Mouse (Mus musculus): ENCODE data around the gene Map2k3. TPM values are rescaled to one million over a fixed set of nuclear protein-coding genes. Genes with fewer than 3 reads are reported as not detected.

Map2k3 gene
- polyA plus RNA-seq, 1 experiment from 2014 or later = 138 TPM

- Histone ChIP-seq H3K9ac (replicated peaks; ENCODE audit: low read length) (0 out of 2 replicates have a peak overlapping the region, but pooled peaks have one; percentile 3), H3K36me3 (ENCODE audit: insufficient read depth, low read length) (no peaks in the 10 kb centered on the region), H3K4me3 (ENCODE audit: low read length) (no peak overlapping the region), H3K27ac (ENCODE audit: low read length) (no peak overlapping the region; the same call in 1 of the 2 replicates), H3K4me2 (replicated peaks; ENCODE audit: low read depth, low read length) (peak overlapping the region; percentile 21; the same call in 1 of the 2 replicates), H3K9me3 (ENCODE audit: low read length) (no peaks in the 10 kb centered on the region), H3K4me1 (ENCODE audit: insufficient read depth, low read length) (peaks cover 53% of the 10 kb centered on the region), H3K27me3 (ENCODE audit: insufficient read depth, low read length) (no peaks in the 10 kb centered on the region)
- no peak for ATAC-seq (ENCODE audit: low FRiP score, low TSS enrichment)
- 71% methylated on average over 2 of the region's 2 CpGs for WGBS
These were observed 3.0 kb downstream of the Map2k3 start for GRCm38 (mm10) chr11:60934795-60935194.

GRCm38 (mm10) chr11:60935326-60935974 is 3.6 kb downstream of the Map2k3 start:
- ATAC-seq (ENCODE audit: low FRiP score, low TSS enrichment) = no peak
- Histone ChIP-seq H3K4me1 (ENCODE audit: insufficient read depth, low read length) (peaks cover 59% of the 10 kb centered on the region), H3K27me3 (ENCODE audit: insufficient read depth, low read length) (no peaks in the 10 kb centered on the region), H3K9me3 (ENCODE audit: low read length) (no peaks in the 10 kb centered on the region), H3K4me2 (replicated peaks; ENCODE audit: low read depth, low read length) (peak overlapping the region; percentile 21; the same call in 1 of the 2 replicates), H3K4me3 (ENCODE audit: low read length) (no peak overlapping the region), H3K27ac (ENCODE audit: low read length) (peak overlapping the region; percentile 63), H3K36me3 (ENCODE audit: insufficient read depth, low read length) (no peaks in the 10 kb centered on the region), H3K9ac (replicated peaks; ENCODE audit: low read length) (peak overlapping the region; percentile 25; the same call in 1 of the 2 replicates)
- WGBS = 51% methylated on average over 7 of the region's 7 CpGs

DNA sequence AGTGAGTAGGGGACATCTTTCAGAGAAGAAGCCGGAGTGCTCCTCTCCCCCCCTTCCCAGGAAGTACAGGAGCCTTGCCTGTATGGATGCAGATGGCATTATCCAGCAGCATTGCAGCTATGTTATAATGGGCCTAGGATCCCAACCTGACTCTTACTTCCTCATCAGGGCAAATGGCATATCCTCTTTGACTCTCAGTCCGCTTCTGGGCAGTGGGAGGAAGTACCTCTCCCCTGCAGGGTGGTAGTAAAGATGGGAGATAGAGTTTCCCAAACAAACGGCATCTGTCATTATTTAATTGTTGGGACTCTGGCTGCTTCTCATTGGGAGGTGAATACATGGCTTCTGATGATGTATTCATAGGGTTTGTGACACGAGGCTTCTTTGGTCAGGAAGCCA is 4.1 kb downstream of the Map2k3 start:
- no peak for ATAC-seq (ENCODE audit: low FRiP score, low TSS enrichment)
- Histone ChIP-seq H3K36me3 (ENCODE audit: insufficient read depth, low read length) (no peaks in the 10 kb centered on the region), H3K27me3 (ENCODE audit: insufficient read depth, low read length) (no peaks in the 10 kb centered on the region), H3K9ac (replicated peaks; ENCODE audit: low read length) (0 out of 2 replicates have a peak overlapping the region, but pooled peaks have one; percentile 25), H3K4me3 (ENCODE audit: low read length) (no peak overlapping the region), H3K9me3 (ENCODE audit: low read length) (no peaks in the 10 kb centered on the region), H3K4me2 (replicated peaks; ENCODE audit: low read depth, low read length) (0 out of 2 replicates have a peak overlapping the region, but pooled peaks have one; percentile 2), H3K4me1 (ENCODE audit: insufficient read depth, low read length) (peaks cover 59% of the 10 kb centered on the region), H3K27ac (ENCODE audit: low read length) (peak overlapping the region; percentile 63)
- 44% methylated on average over 4 of the region's 4 CpGs for WGBS

DNA sequence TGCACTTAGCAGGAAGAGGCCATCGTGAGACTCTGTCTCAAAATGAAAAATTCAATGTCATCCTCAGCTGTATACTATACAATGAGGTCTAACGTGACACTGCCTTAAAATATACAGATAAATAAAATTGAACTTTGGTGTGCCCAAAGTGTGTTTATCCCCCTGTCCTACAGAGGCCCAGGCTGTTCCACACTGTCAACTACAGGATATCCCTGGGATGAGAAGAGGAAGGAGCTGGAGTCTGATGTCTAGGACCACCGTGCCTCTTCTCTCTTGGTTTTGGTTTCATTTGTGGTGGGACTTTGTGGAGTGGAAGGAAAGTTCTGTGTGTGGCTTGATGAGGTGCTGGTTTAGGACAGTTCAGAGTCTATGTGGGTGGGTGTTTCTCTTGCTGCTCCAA is 5.8 kb downstream of the Map2k3 start:
- Histone ChIP-seq H3K4me2 (replicated peaks; ENCODE audit: low read depth, low read length) (no peak overlapping the region), H3K4me3 (ENCODE audit: low read length) (no peak overlapping the region), H3K27ac (ENCODE audit: low read length) (no peak overlapping the region), H3K36me3 (ENCODE audit: insufficient read depth, low read length) (0 out of 2 replicates have a peak, but pooled peaks cover 8% of the 10 kb centered on the region), H3K27me3 (ENCODE audit: insufficient read depth, low read length) (no peaks in the 10 kb centered on the region), H3K4me1 (ENCODE audit: insufficient read depth, low read length) (peaks cover 74% of the 10 kb centered on the region), H3K9ac (replicated peaks; ENCODE audit: low read length) (no peak overlapping the region), H3K9me3 (ENCODE audit: low read length) (no peaks in the 10 kb centered on the region)
- ATAC-seq (ENCODE audit: low FRiP score, low TSS enrichment) = no peak
- 47% methylated on average over 3 of the region's 3 CpGs for WGBS

GRCm38 (mm10) chr11:60939487-60939886 is 7.7 kb downstream of the Map2k3 start:
- Histone ChIP-seq H3K36me3 (ENCODE audit: insufficient read depth, low read length) (peaks cover 26% of the 10 kb centered on the region), H3K4me2 (replicated peaks; ENCODE audit: low read depth, low read length) (no peak overlapping the region), H3K9ac (replicated peaks; ENCODE audit: low read length) (no peak overlapping the region), H3K27ac (ENCODE audit: low read length) (no peak overlapping the region), H3K4me3 (ENCODE audit: low read length) (no peak overlapping the region), H3K9me3 (ENCODE audit: low read length) (no peaks in the 10 kb centered on the region), H3K27me3 (ENCODE audit: insufficient read depth, low read length) (no peaks in the 10 kb centered on the region), H3K4me1 (ENCODE audit: insufficient read depth, low read length) (peaks cover 56% of the 10 kb centered on the region)
- 91% methylated on average over 3 of the region's 3 CpGs for WGBS
- no peak for ATAC-seq (ENCODE audit: low FRiP score, low TSS enrichment)

- peak overlapping the region; percentile 89 for H3K27ac ChIP-seq (ENCODE audit: low read length)
- H3K36me3 ChIP-seq (ENCODE audit: insufficient read depth, low read length) = peaks cover 34% of the 10 kb centered on the region
- H3K4me3 ChIP-seq (ENCODE audit: low read length) = no peak overlapping the region
- peaks cover 47% of the 10 kb centered on the region for H3K4me1 ChIP-seq (ENCODE audit: insufficient read depth, low read length)
- WGBS = 69% methylated on average over 5 of the region's 5 CpGs
- no peak overlapping the region for H3K4me2 ChIP-seq (replicated peaks; ENCODE audit: low read depth, low read length)
- ATAC-seq (ENCODE audit: low FRiP score, low TSS enrichment) = no peak
- H3K27me3 ChIP-seq (ENCODE audit: insufficient read depth, low read length) = no peaks in the 10 kb centered on the region
- 0 out of 2 replicates have a peak overlapping the region, but pooled peaks have one; percentile 14 for H3K9ac ChIP-seq (replicated peaks; ENCODE audit: low read length)
- no peaks in the 10 kb centered on the region for H3K9me3 ChIP-seq (ENCODE audit: low read length)
These were observed 8.7 kb downstream of the Map2k3 start for GRCm38 (mm10) chr11:60940501-60940900.

- Histone ChIP-seq H3K27me3 (ENCODE audit: insufficient read depth, low read length) (no peaks in the 10 kb centered on the region), H3K4me1 (ENCODE audit: insufficient read depth, low read length) (peaks cover 38% of the 10 kb centered on the region), H3K9me3 (ENCODE audit: low read length) (no peaks in the 10 kb centered on the region), H3K4me3 (ENCODE audit: low read length) (no peak overlapping the region), H3K9ac (replicated peaks; ENCODE audit: low read length) (no peak overlapping the region), H3K4me2 (replicated peaks; ENCODE audit: low read depth, low read length) (0 out of 2 replicates have a peak overlapping the region, but pooled peaks have one; percentile 7), H3K36me3 (ENCODE audit: insufficient read depth, low read length) (peaks cover 42% of the 10 kb centered on the region), H3K27ac (ENCODE audit: low read length) (peak overlapping the region; percentile 89)
- WGBS = 33% methylated on average over 9 of the region's 9 CpGs
- ATAC-seq (ENCODE audit: low FRiP score, low TSS enrichment) = peak; percentile 89
These were observed 9.5 kb downstream of the Map2k3 start for GRCm38 (mm10) chr11:60941370-60941769.

GRCm38 (mm10) chr11:60942263-60943015 is 10.6 kb downstream of the Map2k3 start:
- 78% methylated on average over 9 of the region's 9 CpGs for WGBS
- Histone ChIP-seq H3K4me2 (replicated peaks; ENCODE audit: low read depth, low read length) (no peak overlapping the region), H3K27me3 (ENCODE audit: insufficient read depth, low read length) (no peaks in the 10 kb centered on the region), H3K4me3 (ENCODE audit: low read length) (no peak overlapping the region), H3K9ac (replicated peaks; ENCODE audit: low read length) (peak overlapping the region; percentile 2; the same call in 1 of the 2 replicates), H3K36me3 (ENCODE audit: insufficient read depth, low read length) (peaks cover 52% of the 10 kb centered on the region), H3K27ac (ENCODE audit: low read length) (no peak overlapping the region; the same call in 1 of the 2 replicates), H3K9me3 (ENCODE audit: low read length) (no peaks in the 10 kb centered on the region), H3K4me1 (ENCODE audit: insufficient read depth, low read length) (peaks cover 30% of the 10 kb centered on the region)
- no peak for ATAC-seq (ENCODE audit: low FRiP score, low TSS enrichment)

GRCm38 (mm10) chr11:60945003-60945402 is 13.2 kb downstream of the Map2k3 start:
- Histone ChIP-seq H3K9ac (replicated peaks; ENCODE audit: low read length) (no peak overlapping the region), H3K4me2 (replicated peaks; ENCODE audit: low read depth, low read length) (no peak overlapping the region), H3K36me3 (ENCODE audit: insufficient read depth, low read length) (peaks cover 69% of the 10 kb centered on the region), H3K4me1 (ENCODE audit: insufficient read depth, low read length) (peaks cover 26% of the 10 kb centered on the region), H3K27me3 (ENCODE audit: insufficient read depth, low read length) (no peaks in the 10 kb centered on the region), H3K27ac (ENCODE audit: low read length) (no peak overlapping the region), H3K4me3 (ENCODE audit: low read length) (no peak overlapping the region), H3K9me3 (ENCODE audit: low read length) (no peaks in the 10 kb centered on the region)
- ATAC-seq (ENCODE audit: low FRiP score, low TSS enrichment) = no peak
- WGBS = 87% methylated on average over 4 of the region's 4 CpGs
